Mouse (Mus musculus) megakaryocyte, embryonic 14.5 days (primary cell): Measurements from ENCODE around the gene Abcb9.

Experiments used
- FLI1 ChIP-seq: IDR thresholded peaks from 2 replicates; pipeline ENCODE4 v1.6.1; 2012; ENCODE audit warnings: low read length, inconsistent platforms, mixed read lengths
- GATA1 ChIP-seq: IDR thresholded peaks from 3 replicates; pipeline ENCODE4 v1.6.1; 2012; ENCODE audit warnings: mixed read lengths, low read length, inconsistent platforms, borderline replicate concordance

DNA sequence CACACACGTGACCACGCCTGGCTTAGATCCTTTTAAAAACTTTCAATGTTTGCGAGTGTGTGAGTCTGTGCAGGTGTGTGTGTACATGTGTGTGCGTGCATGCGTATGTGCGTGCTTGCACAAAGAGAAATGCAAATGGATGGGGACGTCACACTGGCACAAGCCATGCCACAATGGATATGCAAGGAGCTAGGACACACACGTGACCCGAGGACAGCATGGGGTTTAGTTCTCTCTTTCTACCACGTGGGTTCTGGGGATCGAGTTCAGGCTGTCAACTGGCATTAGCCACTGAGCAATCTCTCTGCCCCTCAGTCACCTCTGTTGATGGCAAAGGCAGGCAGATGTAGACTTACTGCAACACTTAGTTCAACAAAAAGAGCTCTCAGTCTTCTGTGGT is 73.9 kb downstream of the Abcb9 start:
- TF ChIP-seq GATA1 (no peak), FLI1 (no peak)
